Mouse (Mus musculus) small intestine, adult 2 months (tissue): ENCODE results near the gene Syt2.

Experiments
- CTCF ChIP-seq: fragments of 200-500 bp; IDR thresholded peaks from 2 replicates; pipeline ENCODE4 v1.5.1; 2012; ENCODE audit warnings: low read depth, mild to moderate bottlenecking, control low read depth, inconsistent platforms, low read length, moderate library complexity, mixed read lengths; ENCODE audit not compliant: insufficient replicate concordance, insufficient read length; ENCODE audit errors: extremely low read depth
- POLR2A ChIP-seq: fragments of 200-500 bp; IDR thresholded peaks from 2 replicates; pipeline ENCODE4 v1.6.1; 2012; ENCODE audit warnings: low read depth, mild to moderate bottlenecking, control low read depth, inconsistent platforms, low read length, moderate library complexity

DNA sequence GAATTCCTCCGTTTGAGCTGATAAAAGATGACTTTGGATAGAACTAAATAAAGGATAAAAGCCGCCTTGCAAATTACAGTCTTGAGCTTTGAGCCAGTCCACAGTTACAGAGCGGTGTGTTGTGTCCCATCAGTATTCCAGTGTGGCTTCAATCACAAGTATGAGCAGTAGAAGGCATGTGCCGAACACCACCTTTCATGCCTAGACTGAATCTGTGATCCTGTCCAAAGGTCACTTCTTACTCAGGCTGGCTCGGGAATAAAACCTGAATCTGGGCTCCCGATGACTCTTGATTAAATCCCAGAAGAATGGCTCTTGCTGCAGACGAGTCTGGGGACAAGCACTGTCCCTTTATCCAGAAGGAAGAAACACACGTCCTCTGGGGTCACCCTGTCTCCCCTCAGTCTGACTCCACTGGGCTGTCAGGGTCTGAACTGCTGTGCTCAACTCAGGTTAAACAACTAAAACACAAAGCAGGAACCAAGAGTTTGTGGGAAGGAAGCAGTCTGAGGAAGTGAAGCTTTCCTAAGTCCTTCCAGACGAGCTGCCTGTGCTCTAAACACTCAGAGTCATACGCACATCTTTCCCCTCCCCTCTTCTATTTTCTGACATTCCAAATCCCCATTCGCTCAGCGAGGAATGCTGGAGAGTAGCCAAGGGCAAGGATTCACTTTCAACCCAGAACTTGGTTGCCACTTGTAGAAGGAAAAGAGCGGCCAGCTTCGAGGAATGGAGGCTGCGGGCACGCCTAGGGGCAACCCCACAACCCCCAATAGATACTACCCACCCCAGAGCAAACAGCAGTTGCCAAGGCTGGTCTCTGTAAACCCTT is 157.0 kb downstream of the Syt2 start:
- TF ChIP-seq POLR2A (no peak), CTCF (no peak)
